Mouse (Mus musculus): Measurements from ENCODE around the gene Hilpda. TPM values are rescaled to one million over a fixed set of nuclear protein-coding genes. Genes with fewer than 3 reads are reported as not detected.

The Hilpda gene
- polyA plus RNA-seq (2015; fragmentation: Nextera tagmentation; extraction: Ambion mirVana): 35.7 and 39.2 TPM in 2 replicates

GRCm38 (mm10) chr6:29272312-29273072 lies at the start of gene Hilpda:
Gene Hilpda, plus strand, starts transcription at chr6:29272488.

GRCm38 (mm10) chr6:29279293-29279692 lies 7.0 kb downstream of the Hilpda start, which contains the start of gene Fam71f2:
Gene Fam71f2, plus strand, starts transcription at chr6:29279593.

GRCm38 (mm10) chr6:29318879-29319278 lies 46.6 kb downstream of the Hilpda start, which contains the start of gene Fam71f1:
Gene Fam71f1, plus strand, starts transcription at chr6:29319140.

Other genes with a start within 250 kb of the Hilpda start
- gene Lep, start 212.3 kb upstream of the Hilpda start, polyA plus RNA-seq (2015; fragmentation: Nextera tagmentation; extraction: Ambion mirVana): not detected in 2 replicates
- gene Rbm28, start 107.5 kb upstream of the Hilpda start, polyA plus RNA-seq (2015; fragmentation: Nextera tagmentation; extraction: Ambion mirVana): 14.1 and 17.4 TPM in 2 replicates
- gene Prrt4, start 92.9 kb upstream of the Hilpda start, polyA plus RNA-seq (2015; fragmentation: Nextera tagmentation; extraction: Ambion mirVana): 3.7 and 5.0 TPM in 2 replicates
- 23.4 and 44.1 TPM in 2 replicates for gene Impdh1, start 56.1 kb upstream of the Hilpda start, polyA plus RNA-seq (2015; fragmentation: Nextera tagmentation; extraction: Ambion mirVana)
- gene Fam71f2, start 7.1 kb downstream of the Hilpda start, polyA plus RNA-seq (2015; fragmentation: Nextera tagmentation; extraction: Ambion mirVana): 0.22 TPM in 1 of 2 replicates, not detected in the other
- 0.11 TPM in 1 of 2 replicates, not detected in the other for gene Fam71f1, start 46.7 kb downstream of the Hilpda start, polyA plus RNA-seq (2015; fragmentation: Nextera tagmentation; extraction: Ambion mirVana)
- 204 and 210 TPM in 2 replicates for gene Calu, start 75.6 kb downstream of the Hilpda start, polyA plus RNA-seq (2015; fragmentation: Nextera tagmentation; extraction: Ambion mirVana)
- gene Opn1sw, start 116.0 kb downstream of the Hilpda start, polyA plus RNA-seq (2015; fragmentation: Nextera tagmentation; extraction: Ambion mirVana): 0.28 and 1.2 TPM in 2 replicates
- 8.8 and 13.6 TPM in 2 replicates for gene Ccdc136, start 123.8 kb downstream of the Hilpda start, polyA plus RNA-seq (2015; fragmentation: Nextera tagmentation; extraction: Ambion mirVana)
- gene Flnc, start 160.8 kb downstream of the Hilpda start, polyA plus RNA-seq (2015; fragmentation: Nextera tagmentation; extraction: Ambion mirVana): 2.9 and 3.7 TPM in 2 replicates
- 380 and 427 TPM in 2 replicates for gene Atp6v1f, start 195.2 kb downstream of the Hilpda start, polyA plus RNA-seq (2015; fragmentation: Nextera tagmentation; extraction: Ambion mirVana)
- gene Atp6v1fnb, start 198.9 kb downstream of the Hilpda start, polyA plus RNA-seq (2015; fragmentation: Nextera tagmentation; extraction: Ambion mirVana): not detected in 2 replicates
- 4.1 and 5.9 TPM in 2 replicates for gene Kcp, start 235.5 kb downstream of the Hilpda start, polyA plus RNA-seq (2015; fragmentation: Nextera tagmentation; extraction: Ambion mirVana)